In genomic region chr2:72614256-72614655, GRCm38 (mm10) we compare ENCODE assay signal across 8 mouse cellular contexts.
DNase-seq lines count a peak whose midpoint lies in the region; ATAC-seq and TF ChIP-seq lines count a peak whose summit lies in the region.

No protein-coding gene starts in this region.

- H3K4me1 ChIP-seq in lung, postnatal 0 days (ENCODE audit: insufficient read depth, low read depth, low read length): peaks cover 6% of the 10 kb centered on the region; the same call in 1 of the 2 replicates
- peaks cover 13% of the 10 kb centered on the region for H3K4me1 ChIP-seq in hindbrain, embryonic 10.5 days (replicated peaks)

- ATAC-seq in lung, postnatal 0 days: peak; percentile 79

- TF ChIP-seq CTCF in gastrocnemius, adult 2 months (IDR thresholded peaks at IDR 0.05): no peak
- no peak for TF ChIP-seq CTCF in lung, postnatal 0 days (IDR thresholded peaks at IDR 0.05)

- peak; percentile 55 to 79 for DNase-seq in cerebellum, postnatal 25 days
- DNase-seq in cerebellum, adult 11-12 months: no peak
- DNase-seq in 3134 (ENCODE audit: extremely low read depth, insufficient read length, low spot score): peak; percentile 11
- DNase-seq in gastrocnemius, adult 2 months: peak; percentile 88
- peak; percentile 85 for DNase-seq in lung, postnatal 0 days (ENCODE audit: low spot score)
- DNase-seq in spleen, postnatal 10 days (ENCODE audit: low spot score in 2 of 2): no peak
- no peak for DNase-seq in hindbrain, embryonic 10.5 days (ENCODE audit: low spot score)
- DNase-seq in frontal cortex, postnatal 14 days (ENCODE audit: low spot score in 2 of 2): no peak

- WGBS in lung, postnatal 0 days: 34% methylated on average over 8 of the region's 8 CpGs
- 64% methylated on average over 8 of the region's 8 CpGs for WGBS in hindbrain, embryonic 10.5 days

- H3K36me3 ChIP-seq in lung, postnatal 0 days (ENCODE audit: insufficient read depth, low read length): no peaks in the 10 kb centered on the region
- H3K36me3 ChIP-seq in hindbrain, embryonic 10.5 days: no peaks in the 10 kb centered on the region

- H3K9me3 ChIP-seq in lung, postnatal 0 days (ENCODE audit: low read length): no peaks in the 10 kb centered on the region
- H3K9me3 ChIP-seq in hindbrain, embryonic 10.5 days: no peaks in the 10 kb centered on the region

- no peak overlapping the region for H3K4me3 ChIP-seq in gastrocnemius, adult 2 months
- H3K4me3 ChIP-seq in lung, postnatal 0 days (ENCODE audit: low read depth, low read length): no peak overlapping the region
- no peak overlapping the region for H3K4me3 ChIP-seq in hindbrain, embryonic 10.5 days

- H3K4me2 ChIP-seq in lung, postnatal 0 days (replicated peaks; ENCODE audit: low read depth, low read length): no peak overlapping the region

- H3K27ac ChIP-seq in gastrocnemius, adult 2 months: no peak overlapping the region
- H3K27ac ChIP-seq in lung, postnatal 0 days (ENCODE audit: low read length): no peak overlapping the region
- no peak overlapping the region for H3K27ac ChIP-seq in hindbrain, embryonic 10.5 days

- H3K27me3 ChIP-seq in lung, postnatal 0 days (replicated peaks; ENCODE audit: insufficient read depth, low read length): no peaks in the 10 kb centered on the region
- H3K27me3 ChIP-seq in hindbrain, embryonic 10.5 days (ENCODE audit: insufficient read depth, poor library complexity, severe bottlenecking): peaks cover 18% of the 10 kb centered on the region

- TF ChIP-seq EP300 in lung, postnatal 0 days (IDR thresholded peaks at IDR 0.05): no peak

- intact Hi-C loops in gastrocnemius, adult 2 months (cut with DNase I): no loop called here

- no peak overlapping the region for H3K9ac ChIP-seq in lung, postnatal 0 days (replicated peaks; ENCODE audit: low read depth)

Comparison
In these comparisons a context has a peak if more than half of its experiments do, and no peak if none do; other contexts are left out.
1. DNase-seq: peak in cerebellum, postnatal 25 days (2 of 2), 3134 (single experiment), gastrocnemius, adult 2 months (single experiment) and lung, postnatal 0 days (single experiment); none in cerebellum, adult 11-12 months (single experiment), spleen, postnatal 10 days (0 of 2), hindbrain, embryonic 10.5 days (single experiment) and frontal cortex, postnatal 14 days (0 of 2).